Mouse (Mus musculus) megakaryocyte progenitor cell, adult 5-6 weeks (primary cell): ENCODE measurements around the gene Peg3. TPM values are rescaled to one million over a fixed set of nuclear protein-coding genes. Genes with fewer than 3 reads are reported as not detected.
"Not testable (repeated sequence)": the region's sequence is repeated elsewhere in the genome, so short reads cannot be mapped to it uniquely, and the experiment has no call there.

Source experiments
- ATAC-seq: replicated peaks from 2 replicates; pipeline ENCODE4 v1.8.0; 2016; ENCODE audit warnings: mild to moderate bottlenecking, moderate TSS enrichment, inconsistent platforms; ENCODE audit not compliant: poor library complexity
- total RNA-seq, 2 experiments: library from RNA; stranded (forward) in 1 of 2; stranded (reverse) in 1 of 2; fragments of 157-497, 149-512 nt in 1 of 2; fragments of 200-1000 nt in 1 of 2; gene quantifications; 2 replicates each; pipeline versions ENCODE4 v1.2.3 to v1.2.4; 2015 to 2017

Peg3 gene
- total RNA-seq (2015) = not detected in 2 replicates
- total RNA-seq (2017) = not detected in 2 replicates

GRCm38 (mm10) chr7:6730241-6730640 is at the start of gene Peg3, which contains the start of gene Usp29:
Peg3 (minus strand) TSS chr7:6730431.
Usp29 (plus strand) TSS chr7:6730578.
- no peak for ATAC-seq

- no peak for ATAC-seq
Observed at GRCm38 (mm10) chr7:6779172-6779571, 48.9 kb upstream of the Peg3 start.

- ATAC-seq = no peak
Observed at GRCm38 (mm10) chr7:6777689-6778088, 47.5 kb upstream of the Peg3 start.

- no peak for ATAC-seq
Observed at GRCm38 (mm10) chr7:6777107-6777506, 46.9 kb upstream of the Peg3 start.

GRCm38 (mm10) chr7:6776314-6777059 is 46.3 kb upstream of the Peg3 start:
- no peak for ATAC-seq

GRCm38 (mm10) chr7:6773865-6774413 is 43.7 kb upstream of the Peg3 start:
- ATAC-seq = not testable (repeated sequence)

- no peak for ATAC-seq
Observed at GRCm38 (mm10) chr7:6770286-6770685, 40.1 kb upstream of the Peg3 start.

GRCm38 (mm10) chr7:6765240-6765639 is 35.0 kb upstream of the Peg3 start:
- ATAC-seq = no peak

GRCm38 (mm10) chr7:6760170-6760569 is 29.9 kb upstream of the Peg3 start:
- ATAC-seq = no peak

GRCm38 (mm10) chr7:6759698-6760097 is 29.5 kb upstream of the Peg3 start:
- no peak for ATAC-seq

GRCm38 (mm10) chr7:6756777-6757291 is 26.6 kb upstream of the Peg3 start:
- no peak for ATAC-seq

GRCm38 (mm10) chr7:6753440-6753839 is 23.2 kb upstream of the Peg3 start:
- no peak for ATAC-seq

GRCm38 (mm10) chr7:6749196-6749595 is 19.0 kb upstream of the Peg3 start:
- no peak for ATAC-seq

- ATAC-seq = no peak
Observed at GRCm38 (mm10) chr7:6744281-6744904, 14.2 kb upstream of the Peg3 start.

- no peak for ATAC-seq
Observed at GRCm38 (mm10) chr7:6736060-6736459, 5.8 kb upstream of the Peg3 start.

GRCm38 (mm10) chr7:6731930-6732329 is 1.7 kb upstream of the Peg3 start:
- no peak for ATAC-seq

- no peak for ATAC-seq
Observed at GRCm38 (mm10) chr7:6731373-6731772, 1.1 kb upstream of the Peg3 start.

- no peak for ATAC-seq
Observed at GRCm38 (mm10) chr7:6730801-6731200, 570 bp upstream of the Peg3 start.

GRCm38 (mm10) chr7:6729061-6729817 is 992 bp downstream of the Peg3 start:
- ATAC-seq = peak; percentile 89

GRCm38 (mm10) chr7:6728263-6728931 is 1.8 kb downstream of the Peg3 start:
- ATAC-seq = no peak
